Mouse (Mus musculus) liver, embryonic 14.5 days (tissue): ENCODE results near the gene Olfr187. TPM values are rescaled to one million over a fixed set of nuclear protein-coding genes. Genes with fewer than 3 reads are reported as not detected.

ENCODE experiments used
- ATAC-seq: fragments of 200-750 bp; cut with Nextera tagmentation; 2 replicates; pipeline ENCODE4 v1.8.0; 2017; ENCODE audit warnings: moderate number of reproducible peaks, mild to moderate bottlenecking, moderate library complexity; ENCODE audit not compliant: insufficient read depth
- DNase-seq, 3 experiments: peaks; one replicate each; pipeline ENCODE4 v3.0.0-alpha.2; 2012 to 2013; ENCODE audit warnings: low read depth in 3 of 3, low spot score in 3 of 3
- H3K27ac ChIP-seq: fragments of 300-500 bp; sonication (generic); 2 replicates; pipeline ENCODE4 v1.5.1; 2014; ENCODE audit warnings: moderate library complexity, mild to moderate bottlenecking, control low read depth, inconsistent platforms
- H3K27me3 ChIP-seq: fragments of 300-500 bp; sonication (generic); 2 replicates; pipeline ENCODE4 v1.6.1; 2014; ENCODE audit warnings: mild to moderate bottlenecking, low read length, moderate library complexity; ENCODE audit not compliant: control insufficient read depth, insufficient read depth
- H3K36me3 ChIP-seq: fragments of 300-500 bp; sonication (generic); replicated peaks from 2 replicates; pipeline ENCODE4 v1.6.1; 2014; ENCODE audit warnings: low read depth; ENCODE audit not compliant: control insufficient read depth, insufficient read depth
- H3K4me1 ChIP-seq, 2 experiments: fragments of 200-500 bp in 1 of 2; fragments of 300-500 bp in 1 of 2; sonication (generic) in 1 of 2; replicated peaks; 2 replicates each; pipeline ENCODE4 v1.6.1; 2012 to 2014; ENCODE audit warnings: antibody characterized with exemption in 1 of 2, inconsistent platforms in 1 of 2, low read length in 1 of 2; ENCODE audit not compliant: control insufficient read depth in 2 of 2, insufficient read depth in 2 of 2
- H3K4me2 ChIP-seq: fragments of 300-500 bp; sonication (generic); 2 replicates; pipeline ENCODE4 v1.6.1; 2014; ENCODE audit warnings: low read depth, mild to moderate bottlenecking, control low read depth, moderate library complexity
- H3K4me3 ChIP-seq, 2 experiments: fragments of 200-500 bp in 1 of 2; fragments of 300-500 bp in 1 of 2; sonication (generic) in 1 of 2; 2 replicates each; pipeline ENCODE4 v1.5.1; 2012 to 2014; ENCODE audit warnings: low read depth in 2 of 2, low read length in 2 of 2, mild to moderate bottlenecking in 2 of 2, control low read depth in 1 of 2, inconsistent platforms in 1 of 2, moderate library complexity in 1 of 2; ENCODE audit not compliant: insufficient read depth in 1 of 2
- H3K9ac ChIP-seq: fragments of 300-500 bp; sonication (generic); replicated peaks from 2 replicates; pipeline ENCODE4 v1.6.1; 2014; ENCODE audit warnings: mild to moderate bottlenecking, control low read depth, moderate library complexity
- H3K9me3 ChIP-seq: fragments of 300-500 bp; sonication (generic); 2 replicates; pipeline ENCODE4 v1.6.1; 2016; ENCODE audit warnings: low read length, mixed read lengths; ENCODE audit not compliant: control insufficient read depth
- CTCF ChIP-seq: IDR thresholded peaks from 2 replicates; pipeline ENCODE4 v1.5.1; 2016; ENCODE audit warnings: antibody characterized with exemption, low read depth, control low read depth
- EP300 ChIP-seq: IDR thresholded peaks from 2 replicates; pipeline ENCODE4 v1.6.1; 2016; ENCODE audit warnings: antibody characterized with exemption, low read depth
- WGBS: fragments of 180-500 bp; shearing (Covaris S2); extraction: QIAGEN DNeasy Blood & Tissue Kit; methylation state at CpG from one replicate; pipeline ENCODE4 v1.1.7; 2014; ENCODE audit not compliant: insufficient replicate concordance; 5-methylcytosine and 5-hydroxymethylcytosine counted together
- polyA plus RNA-seq, 2 experiments: library from polyadenylated mRNA; depleted of rRNA in 1 of 2; stranded (reverse) in 1 of 2; unstranded in 1 of 2; fragments of >200 nt; fragmentation: Nextera tagmentation in 1 of 2; extraction: Ambion mirVana in 1 of 2; gene quantifications; 2 replicates each; pipeline versions ENCODE4 v1.2.1 to v1.2.3; 2012 to 2014

The Olfr187 gene
- polyA plus RNA-seq, 2 experiments, result not detected

DNA sequence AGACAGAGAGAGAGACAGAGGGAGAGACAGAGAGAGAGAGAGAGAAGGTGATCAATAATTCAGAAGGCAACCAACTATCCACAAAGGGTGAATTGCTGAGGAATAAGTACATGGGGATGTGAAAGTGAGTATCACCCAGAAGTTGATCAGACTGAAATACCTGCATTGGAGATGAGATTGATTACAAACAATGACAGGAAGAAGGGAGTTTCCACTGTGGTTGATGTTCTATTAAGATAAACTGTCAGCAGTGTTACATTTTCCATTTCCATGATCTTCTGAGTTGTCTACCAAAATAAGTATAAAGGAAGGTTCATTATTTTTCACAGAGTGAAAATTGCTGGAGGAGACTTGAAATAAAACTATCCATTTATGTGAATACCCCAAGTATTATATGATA is 32.4 kb downstream of the Olfr187 start:
- H3K4me1 ChIP-seq, result no peaks in the 10 kb centered on the region
- no peak overlapping the region for H3K4me2 ChIP-seq
- no peak overlapping the region for H3K4me3 ChIP-seq
- H3K27me3 ChIP-seq, result no peaks in the 10 kb centered on the region
- no peaks in the 10 kb centered on the region for H3K36me3 ChIP-seq
- no peak for ATAC-seq
- no peak for DNase-seq
- no peaks in the 10 kb centered on the region for H3K9me3 ChIP-seq
- TF ChIP-seq EP300 (no peak), CTCF (no peak)
- no peak overlapping the region for H3K27ac ChIP-seq
- H3K9ac ChIP-seq, result no peak overlapping the region

DNA sequence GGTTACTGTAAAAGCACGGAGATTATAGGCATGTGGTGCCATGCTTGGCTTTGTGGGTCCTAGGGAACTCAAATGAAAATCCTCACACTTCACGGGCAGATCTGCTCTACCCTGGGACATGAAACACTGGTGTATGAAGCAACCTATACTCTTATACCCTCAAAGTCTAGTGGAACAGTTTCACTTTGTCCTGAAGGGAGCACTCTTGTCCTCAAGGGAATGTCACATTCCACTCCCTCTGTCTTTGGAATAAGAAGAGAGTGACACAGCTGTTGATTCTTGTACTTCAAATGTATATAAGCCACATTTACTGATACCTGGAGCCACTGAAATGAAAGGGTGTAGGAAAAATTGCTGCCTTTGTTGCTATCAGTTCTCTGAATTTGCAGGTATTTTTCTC is 44.5 kb downstream of the Olfr187 start, which contains the start of gene Olfr183:
Gene Olfr183, plus strand, starts transcription at position 301 of the 400 bp plus-strand sequence.
- Histone ChIP-seq H3K4me2 (no peak within 1 kb of the TSS), H3K4me3 (no peak within 1 kb of the TSS), H3K27ac (no peak within 1 kb of the TSS), H3K36me3 (no peaks in the 10 kb centered on the region), H3K9ac (no peak within 1 kb of the TSS), H3K4me1 (no peaks in the 10 kb centered on the region), H3K9me3 (no peaks in the 10 kb centered on the region), H3K27me3 (no peaks in the 10 kb centered on the region)
- TF ChIP-seq CTCF (no peak), EP300 (no peak)
- no peak for DNase-seq
- ATAC-seq, result no peak
- 42% methylated on average over 2 of the region's 2 CpGs for WGBS

Other genes with a start within 250 kb of the Olfr187 start
- not detected in 2 replicates for gene Olfr173, start 239.5 kb downstream of the Olfr187 start, polyA plus RNA-seq (2012; rRNA removed)
- not detected in 2 replicates for gene Olfr173, start 239.5 kb downstream of the Olfr187 start, polyA plus RNA-seq (2014; fragmentation: Nextera tagmentation; extraction: Ambion mirVana)
- not detected in 2 replicates for gene Olfr175-ps1, start 213.0 kb downstream of the Olfr187 start, polyA plus RNA-seq (2012; rRNA removed)
- not detected in 2 replicates for gene Olfr175-ps1, start 213.0 kb downstream of the Olfr187 start, polyA plus RNA-seq (2014; fragmentation: Nextera tagmentation; extraction: Ambion mirVana)
- not detected in 2 replicates for gene Olfr177, start 165.0 kb downstream of the Olfr187 start, polyA plus RNA-seq (2012; rRNA removed)
- not detected in 2 replicates for gene Olfr177, start 165.0 kb downstream of the Olfr187 start, polyA plus RNA-seq (2014; fragmentation: Nextera tagmentation; extraction: Ambion mirVana)
- not detected in 2 replicates for gene Olfr178, start 147.7 kb downstream of the Olfr187 start, polyA plus RNA-seq (2012; rRNA removed)
- gene Olfr178, start 147.7 kb downstream of the Olfr187 start, polyA plus RNA-seq (2014; fragmentation: Nextera tagmentation; extraction: Ambion mirVana), result not detected in 2 replicates
- gene Olfr181, start 111.0 kb downstream of the Olfr187 start, polyA plus RNA-seq (2012; rRNA removed), result not detected in 2 replicates
- gene Olfr181, start 111.0 kb downstream of the Olfr187 start, polyA plus RNA-seq (2014; fragmentation: Nextera tagmentation; extraction: Ambion mirVana), result not detected in 2 replicates
- gene Olfr180, start 110.4 kb downstream of the Olfr187 start, polyA plus RNA-seq (2012; rRNA removed), result not detected in 2 replicates
- not detected in 2 replicates for gene Olfr180, start 110.4 kb downstream of the Olfr187 start, polyA plus RNA-seq (2014; fragmentation: Nextera tagmentation; extraction: Ambion mirVana)
- gene Olfr183, start 44.4 kb downstream of the Olfr187 start, polyA plus RNA-seq (2012; rRNA removed), result not detected in 2 replicates
- gene Olfr183, start 44.4 kb downstream of the Olfr187 start, polyA plus RNA-seq (2014; fragmentation: Nextera tagmentation; extraction: Ambion mirVana), result not detected in 2 replicates
- gene Olfr186, start 9.5 kb downstream of the Olfr187 start, polyA plus RNA-seq (2012; rRNA removed), result not detected in 2 replicates
- not detected in 2 replicates for gene Olfr186, start 9.5 kb downstream of the Olfr187 start, polyA plus RNA-seq (2014; fragmentation: Nextera tagmentation; extraction: Ambion mirVana)
- gene Olfr190, start 38.2 kb upstream of the Olfr187 start, polyA plus RNA-seq (2012; rRNA removed), result not detected in 2 replicates
- not detected in 2 replicates for gene Olfr190, start 38.2 kb upstream of the Olfr187 start, polyA plus RNA-seq (2014; fragmentation: Nextera tagmentation; extraction: Ambion mirVana)
- gene Olfr191, start 50.1 kb upstream of the Olfr187 start, polyA plus RNA-seq (2012; rRNA removed), result not detected in 2 replicates
- gene Olfr191, start 50.1 kb upstream of the Olfr187 start, polyA plus RNA-seq (2014; fragmentation: Nextera tagmentation; extraction: Ambion mirVana), result not detected in 2 replicates
- not detected in 2 replicates for gene Olfr193, start 72.1 kb upstream of the Olfr187 start, polyA plus RNA-seq (2012; rRNA removed)
- gene Olfr193, start 72.1 kb upstream of the Olfr187 start, polyA plus RNA-seq (2014; fragmentation: Nextera tagmentation; extraction: Ambion mirVana), result not detected in 2 replicates
- not detected in 2 replicates for gene Olfr194, start 81.3 kb upstream of the Olfr187 start, polyA plus RNA-seq (2012; rRNA removed)
- gene Olfr194, start 81.3 kb upstream of the Olfr187 start, polyA plus RNA-seq (2014; fragmentation: Nextera tagmentation; extraction: Ambion mirVana), result not detected in 2 replicates
- not detected in 2 replicates for gene Olfr195, start 107.3 kb upstream of the Olfr187 start, polyA plus RNA-seq (2012; rRNA removed)
- gene Olfr195, start 107.3 kb upstream of the Olfr187 start, polyA plus RNA-seq (2014; fragmentation: Nextera tagmentation; extraction: Ambion mirVana), result not detected in 2 replicates
- gene Olfr196, start 130.7 kb upstream of the Olfr187 start, polyA plus RNA-seq (2012; rRNA removed), result not detected in 2 replicates
- not detected in 2 replicates for gene Olfr196, start 130.7 kb upstream of the Olfr187 start, polyA plus RNA-seq (2014; fragmentation: Nextera tagmentation; extraction: Ambion mirVana)
- not detected in 2 replicates for gene Olfr198, start 163.8 kb upstream of the Olfr187 start, polyA plus RNA-seq (2012; rRNA removed)
- gene Olfr198, start 163.8 kb upstream of the Olfr187 start, polyA plus RNA-seq (2014; fragmentation: Nextera tagmentation; extraction: Ambion mirVana), result not detected in 2 replicates
- not detected in 2 replicates for gene Olfr199, start 180.0 kb upstream of the Olfr187 start, polyA plus RNA-seq (2012; rRNA removed)
- gene Olfr199, start 180.0 kb upstream of the Olfr187 start, polyA plus RNA-seq (2014; fragmentation: Nextera tagmentation; extraction: Ambion mirVana), result not detected in 2 replicates
- 0.13 and 0.21 TPM in 2 replicates for gene Olfr201, start 232.9 kb upstream of the Olfr187 start, polyA plus RNA-seq (2012; rRNA removed)
- gene Olfr201, start 232.9 kb upstream of the Olfr187 start, polyA plus RNA-seq (2014; fragmentation: Nextera tagmentation; extraction: Ambion mirVana), result 0.08 and 0.15 TPM in 2 replicates
- gene Olfr202, start 247.0 kb upstream of the Olfr187 start, polyA plus RNA-seq (2012; rRNA removed), result not detected in 2 replicates
- not detected in 2 replicates for gene Olfr202, start 247.0 kb upstream of the Olfr187 start, polyA plus RNA-seq (2014; fragmentation: Nextera tagmentation; extraction: Ambion mirVana)